Comparison of ENCODE assay signal across 17 mouse cellular contexts in the genomic region with DNA sequence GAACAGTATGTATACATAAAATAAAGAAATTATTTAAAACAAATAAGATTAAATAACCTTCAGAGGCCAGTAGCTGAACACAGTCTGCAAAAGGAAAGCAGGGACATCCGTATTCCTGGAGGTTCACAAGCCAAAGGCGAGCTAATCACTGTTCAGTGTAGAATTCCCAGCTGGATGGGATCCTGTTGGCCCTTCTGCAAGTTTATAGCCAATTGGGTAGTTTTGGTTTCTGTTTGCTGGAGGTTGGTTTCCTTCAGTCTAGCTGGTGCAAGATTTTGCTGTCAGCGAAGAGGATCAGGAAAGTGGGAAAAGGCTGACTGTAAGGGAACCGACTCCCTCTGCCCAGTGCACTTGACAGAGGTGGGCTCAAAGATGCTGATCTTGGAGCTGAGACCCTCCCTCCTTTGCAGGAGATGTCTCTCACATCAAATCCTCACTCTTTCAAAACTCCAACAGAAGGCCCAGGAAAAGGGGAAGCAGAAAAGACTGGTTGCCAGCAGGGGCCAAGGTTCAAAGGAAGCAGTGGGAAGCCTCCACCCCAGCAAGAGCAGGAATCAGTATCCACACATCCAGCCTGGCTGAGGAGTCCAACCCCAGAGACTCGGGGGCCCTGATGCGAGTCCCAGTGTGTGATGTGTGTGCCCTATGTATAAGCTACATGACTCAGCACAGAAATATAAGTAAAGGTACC.
DNase-seq lines count a peak whose midpoint lies in the region; ATAC-seq and TF ChIP-seq lines count a peak whose summit lies in the region.
"Had no signal": no experiment of that assay in that cellular context is flagged by ENCODE, and none has a peak within 500 bp of the region (broad histone marks: within the 10 kb centered on the region; RNA-seq: fewer than 3 reads in every experiment).

No protein-coding gene starts in this region.

- peak; percentile 30 for ATAC-seq in granulocyte monocyte progenitor cell, adult 5-6 weeks (replicated peaks; ENCODE audit: poor library complexity, severe bottlenecking)
- ATAC-seq in kidney, postnatal 0 days (replicated peaks; ENCODE audit: low FRiP score, low read depth): no peak
- no peak for ATAC-seq in hindbrain, embryonic 13.5 days (ENCODE audit: low FRiP score)
- ATAC-seq: forebrain, embryonic 15.5 days had no signal

- no peaks in the 10 kb centered on the region for H3K27me3 ChIP-seq in kidney, postnatal 0 days (ENCODE audit: insufficient read depth, low read length)
- no peaks in the 10 kb centered on the region for H3K27me3 ChIP-seq in hindbrain, embryonic 13.5 days
- H3K27me3 ChIP-seq: forebrain, embryonic 15.5 days; limb, embryonic 13.5 days; stomach, embryonic 15.5 days had no signal

- peak; percentile 48 for DNase-seq in heart, adult 8-10 months (ENCODE audit: low spot score)
- no peak for DNase-seq in heart, postnatal 14 days
- DNase-seq in NIH3T3 (ENCODE audit: low read depth): peak; percentile 43
- DNase-seq in kidney, postnatal 0 days (ENCODE audit: low spot score): no peak
- DNase-seq in adrenal gland, adult 18-20 months (ENCODE audit: low spot score in 2 of 2): no peak
- DNase-seq: adrenal gland, adult 2 months; cerebellum, adult 18-20 months; gastrocnemius, postnatal 25 days; lung, postnatal 10 days had no signal

- H3K27ac ChIP-seq in kidney, postnatal 0 days: peak overlapping the region; percentile 64; the same call in 1 of the 2 replicates
- no peak overlapping the region for H3K27ac ChIP-seq in hindbrain, embryonic 13.5 days
- H3K27ac ChIP-seq: forebrain, embryonic 15.5 days; hindbrain, embryonic 14.5 days; limb, embryonic 13.5 days; stomach, embryonic 15.5 days had no signal

- 60% methylated on average over 6 of the region's 6 CpGs for WGBS in kidney, postnatal 0 days
- WGBS in hindbrain, embryonic 13.5 days: 69% methylated on average over 6 of the region's 6 CpGs

- no peak overlapping the region for H3K4me2 ChIP-seq in kidney, postnatal 0 days (ENCODE audit: low read length)
- H3K4me2 ChIP-seq in hindbrain, embryonic 13.5 days: no peak overlapping the region
- H3K4me2 ChIP-seq: forebrain, embryonic 15.5 days; hindbrain, embryonic 14.5 days; limb, embryonic 13.5 days; stomach, embryonic 15.5 days had no signal

- H3K9ac ChIP-seq in kidney, postnatal 0 days (ENCODE audit: low read depth, low read length): no peak overlapping the region
- no peak overlapping the region for H3K9ac ChIP-seq in hindbrain, embryonic 13.5 days
- H3K9ac ChIP-seq: forebrain, embryonic 15.5 days; hindbrain, embryonic 14.5 days; limb, embryonic 13.5 days; stomach, embryonic 15.5 days had no signal

- intact Hi-C loops in heart, postnatal 14 days (cut with DNase I): no loop called here

- no peaks in the 10 kb centered on the region for H3K9me3 ChIP-seq in kidney, postnatal 0 days (replicated peaks; ENCODE audit: low read length)
- no peaks in the 10 kb centered on the region for H3K9me3 ChIP-seq in hindbrain, embryonic 13.5 days
- H3K9me3 ChIP-seq: forebrain, embryonic 15.5 days; G1E; limb, embryonic 13.5 days; stomach, embryonic 15.5 days had no signal

- H3K4me3 ChIP-seq in kidney, postnatal 0 days (replicated peaks; ENCODE audit: low read depth, low read length): no peak overlapping the region
- H3K4me3 ChIP-seq in hindbrain, embryonic 13.5 days: no peak overlapping the region
- H3K4me3 ChIP-seq: erythroblast, embryonic 14.5 days; forebrain, embryonic 15.5 days; limb, embryonic 13.5 days; stomach, embryonic 15.5 days had no signal

- H3K4me1 ChIP-seq in kidney, postnatal 0 days (replicated peaks; ENCODE audit: insufficient read depth, low read length): peaks cover 10% of the 10 kb centered on the region
- H3K4me1 ChIP-seq in hindbrain, embryonic 13.5 days (replicated peaks): no peaks in the 10 kb centered on the region
- H3K4me1 ChIP-seq: forebrain, embryonic 15.5 days; stomach, embryonic 15.5 days had no signal

- no peak for TF ChIP-seq CTCF in kidney, postnatal 0 days (IDR thresholded peaks at IDR 0.05; ENCODE audit: low read depth)

- H3K36me3 ChIP-seq in kidney, postnatal 0 days (ENCODE audit: insufficient read depth, low read length): no peaks in the 10 kb centered on the region
- H3K36me3 ChIP-seq in hindbrain, embryonic 13.5 days: no peaks in the 10 kb centered on the region
- H3K36me3 ChIP-seq: forebrain, embryonic 15.5 days; G1E; limb, embryonic 13.5 days; stomach, embryonic 15.5 days had no signal

Comparison
In these comparisons a context has a peak if more than half of its experiments do, and no peak if none do; other contexts are left out.
1. DNase-seq: peak in heart, adult 8-10 months (single experiment) and NIH3T3 (single experiment); none in heart, postnatal 14 days (0 of 2), kidney, postnatal 0 days (single experiment) and adrenal gland, adult 18-20 months (0 of 2).